Mouse (Mus musculus): ENCODE results near the gene Fam166a.
"Not testable (repeated sequence)": the region's sequence is repeated elsewhere in the genome, so short reads cannot be mapped to it uniquely, and the experiment has no call there.

Fam166a gene

DNA sequence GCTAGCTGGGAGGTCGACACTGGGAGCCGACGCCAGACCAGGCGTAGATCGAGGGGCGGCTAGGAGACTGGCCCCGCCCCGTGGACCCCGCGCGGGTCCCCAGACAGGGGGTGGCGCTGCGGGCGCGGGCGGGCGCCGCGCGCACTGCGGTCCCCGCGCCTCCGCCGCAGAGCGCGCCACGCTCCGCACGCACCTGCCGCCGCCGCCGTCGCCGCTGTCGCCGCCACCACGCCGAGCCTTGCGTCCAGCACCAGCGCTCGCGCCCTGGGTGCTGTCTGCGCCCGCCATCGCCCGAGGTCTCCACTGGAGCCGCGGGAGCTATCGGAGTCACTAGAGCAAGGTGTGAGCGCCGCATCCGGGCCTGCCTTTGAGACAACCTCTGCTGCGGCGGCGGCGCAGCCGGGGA lies 23.6 kb downstream of the Fam166a start, which contains the start of the genes Rnf208 and Cysrt1:
TSS of gene Rnf208 (plus strand) at position 155 of the 406 bp plus-strand sequence.
TSS of gene Cysrt1 (minus strand) at position 352 of the 406 bp plus-strand sequence.
- no peak for DNase-seq (ENCODE audit: low spot score)

DNA sequence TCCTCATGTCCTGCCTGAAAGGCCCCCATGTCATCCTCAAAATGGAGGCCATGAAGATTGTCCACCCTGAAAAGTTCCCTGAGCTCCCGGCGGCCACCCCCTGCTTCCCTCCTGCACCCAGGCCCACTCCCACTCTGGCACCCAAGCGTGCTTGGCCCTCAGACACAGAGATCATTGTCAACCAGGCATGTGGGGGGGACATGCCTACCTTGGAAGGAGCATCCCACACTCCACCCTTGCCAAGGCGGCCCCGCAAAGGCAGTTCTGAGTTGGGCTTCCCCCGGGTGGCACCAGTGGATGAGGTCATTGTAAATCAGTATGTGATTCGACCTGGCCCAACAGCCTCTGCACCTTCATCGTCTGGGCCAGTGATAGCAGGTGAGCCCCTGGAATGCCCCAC lies 24.8 kb downstream of the Fam166a start:
- no peak for DNase-seq (ENCODE audit: low spot score)

DNA sequence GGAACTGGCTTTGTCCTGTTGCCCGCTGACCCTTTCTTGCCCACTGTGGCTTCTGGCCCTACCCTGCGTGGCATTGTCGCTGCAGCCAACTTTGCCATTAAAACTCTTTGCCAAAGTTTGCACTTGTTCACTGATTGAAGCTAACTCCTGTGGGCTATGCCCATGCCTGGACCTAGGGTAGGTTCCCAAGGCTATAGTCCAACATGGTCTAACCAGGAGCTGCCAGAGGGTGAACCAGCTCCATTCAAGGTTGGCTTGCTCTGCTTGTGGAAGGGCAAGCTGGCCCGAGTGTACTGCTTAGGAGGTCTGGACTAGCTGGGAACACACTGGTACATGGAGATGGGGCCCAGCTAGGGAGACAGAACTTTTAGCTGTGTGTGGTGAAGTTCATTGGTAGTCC lies 25.6 kb downstream of the Fam166a start:
- DNase-seq (ENCODE audit: low spot score): no peak

DNA sequence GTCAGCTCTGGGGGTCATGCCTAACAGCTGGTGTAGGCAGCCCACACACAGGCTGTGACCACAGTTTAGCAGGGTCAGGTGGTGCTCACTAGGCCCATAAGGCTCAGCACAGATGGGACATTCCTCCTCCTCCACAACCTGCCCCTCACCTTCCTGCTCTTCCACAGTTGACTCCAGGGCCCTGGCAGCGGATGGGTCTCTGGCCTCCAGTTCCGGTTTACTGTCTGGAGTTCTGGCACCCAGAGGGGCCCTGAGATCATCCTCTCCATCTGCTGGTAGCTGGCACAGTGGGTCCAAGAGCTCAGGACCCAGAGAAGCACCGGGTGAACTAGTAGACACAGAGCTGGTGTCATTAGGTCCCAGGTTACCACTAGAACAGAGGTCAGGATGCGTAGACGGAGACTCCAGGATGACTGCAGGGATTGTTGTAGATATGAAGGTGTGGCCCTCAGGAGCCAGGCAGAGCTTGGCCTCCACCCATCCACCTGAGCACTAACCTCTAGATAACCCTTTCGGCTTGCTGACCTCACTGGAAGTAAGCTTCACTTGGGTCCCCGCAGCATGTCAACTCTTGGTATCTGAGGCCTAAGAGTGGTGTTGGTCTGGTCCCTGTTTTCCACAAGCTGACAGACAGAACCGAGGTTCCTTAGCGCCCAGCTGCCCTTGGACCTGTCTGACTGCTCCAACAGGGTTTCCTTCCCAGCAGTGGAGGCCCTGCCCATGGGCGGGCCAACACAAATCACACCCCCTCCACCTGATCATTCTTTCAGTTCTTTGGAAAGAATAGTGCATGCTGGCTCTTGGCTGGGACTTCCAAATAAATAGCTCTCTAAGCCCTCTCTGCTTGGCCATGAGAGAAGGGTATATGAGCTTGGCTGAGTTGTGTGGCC lies 27.9 kb downstream of the Fam166a start, which contains the start of gene AL732309.1:
TSS of gene AL732309.1 (minus strand) at position 681 of the 890 bp plus-strand sequence.
- DNase-seq (ENCODE audit: low spot score): no peak

DNA sequence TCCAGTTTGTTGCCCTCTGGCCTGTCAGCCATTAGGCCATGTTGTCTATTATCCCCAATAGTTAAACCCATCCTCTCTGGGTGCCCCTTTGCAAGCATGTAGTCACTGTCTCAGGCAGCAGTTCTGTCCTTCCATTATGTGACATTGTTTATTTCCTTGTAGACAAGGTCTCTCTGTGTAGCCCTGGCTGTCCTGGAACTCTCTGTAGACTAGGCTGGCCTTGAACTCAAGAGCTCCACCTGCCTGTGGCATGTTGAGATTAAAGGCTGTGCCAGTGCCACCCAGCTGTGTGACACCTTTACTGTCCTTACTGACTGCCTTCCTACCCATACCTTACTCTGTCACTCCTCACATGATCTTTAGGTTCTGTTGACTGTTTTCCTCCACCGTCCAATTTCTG lies 33.8 kb downstream of the Fam166a start:
- no peak for DNase-seq (ENCODE audit: low spot score)

DNA sequence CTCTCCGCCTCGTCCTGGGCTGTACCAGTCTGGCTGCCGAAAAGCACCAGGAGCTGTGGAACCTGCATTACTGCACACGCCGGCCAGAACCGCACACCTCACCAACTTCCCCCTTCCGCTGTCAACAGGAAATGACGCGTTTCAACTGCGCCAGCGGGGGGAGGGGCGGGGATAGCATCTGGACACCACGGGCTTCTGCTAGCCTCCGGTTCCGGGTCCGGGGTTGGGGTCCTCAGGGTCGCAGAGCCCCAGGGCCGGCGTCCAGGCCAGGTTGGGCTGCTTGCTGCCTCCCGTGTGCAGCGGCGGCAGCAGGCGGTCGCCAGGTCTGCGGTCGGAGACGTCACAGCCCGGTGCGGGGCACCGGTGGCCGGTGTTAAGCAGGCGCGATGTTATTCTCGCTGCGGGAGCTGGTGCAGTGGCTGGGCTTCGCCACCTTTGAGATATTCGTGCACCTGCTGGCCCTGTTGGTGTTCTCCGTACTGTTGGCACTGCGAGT lies 36.8 kb downstream of the Fam166a start, which contains the start of gene Tmem203:
TSS of gene Tmem203 (plus strand) at position 156 of the 496 bp plus-strand sequence.
- DNase-seq (ENCODE audit: low spot score): peak; percentile 76

DNA sequence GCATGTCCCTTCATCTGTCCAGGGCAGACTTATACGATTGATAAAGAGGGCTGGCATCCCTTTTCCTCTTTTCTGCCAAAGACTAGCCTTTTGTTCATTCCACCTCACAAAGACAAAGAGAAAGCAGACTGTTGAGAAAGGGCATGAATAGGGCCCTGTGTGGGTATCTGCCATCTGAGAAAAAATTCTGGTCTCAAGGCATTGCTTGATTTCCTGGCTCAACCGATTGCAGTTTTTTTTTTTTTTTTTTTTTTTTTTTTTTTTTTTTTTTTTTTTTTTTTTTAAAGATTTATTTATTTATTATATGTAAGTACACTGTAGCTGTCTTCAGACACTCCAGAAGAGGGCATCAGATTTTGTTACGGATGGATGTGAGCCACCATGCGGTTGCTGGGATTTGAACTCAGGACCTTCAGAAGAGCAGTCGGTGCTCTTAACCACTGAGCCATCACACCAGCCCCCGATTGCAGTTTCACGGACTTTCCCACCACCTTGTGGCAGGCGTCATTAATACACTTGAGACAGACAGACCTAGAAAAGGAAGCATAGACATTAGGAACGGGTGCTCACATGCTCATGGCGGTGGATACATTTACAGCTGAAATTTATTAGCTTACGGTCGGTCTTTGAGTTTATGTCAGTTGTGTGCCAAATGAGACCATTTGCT lies 38.0 kb downstream of the Fam166a start:
- DNase-seq (ENCODE audit: low spot score): not testable (repeated sequence)

DNA sequence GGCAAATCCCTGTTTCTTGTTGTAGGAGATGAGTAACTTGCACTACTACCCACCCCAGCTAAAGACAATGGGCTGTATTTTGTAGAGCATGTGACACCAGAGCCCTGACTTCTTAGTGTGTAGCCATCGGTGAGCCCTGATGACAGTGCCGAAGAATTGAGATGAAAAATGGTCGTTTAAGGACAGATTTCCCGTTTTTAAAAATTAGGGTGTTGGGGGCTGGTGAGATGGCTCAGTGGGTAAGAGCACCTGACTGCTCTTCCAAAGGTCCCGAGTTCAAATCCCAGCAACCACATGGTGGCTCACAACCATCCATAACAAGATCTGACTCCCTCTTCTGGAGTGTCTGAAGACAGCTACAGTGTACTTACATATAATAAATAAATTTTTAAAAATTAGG lies 38.7 kb downstream of the Fam166a start:
- DNase-seq (ENCODE audit: low spot score): not testable (repeated sequence)

DNA sequence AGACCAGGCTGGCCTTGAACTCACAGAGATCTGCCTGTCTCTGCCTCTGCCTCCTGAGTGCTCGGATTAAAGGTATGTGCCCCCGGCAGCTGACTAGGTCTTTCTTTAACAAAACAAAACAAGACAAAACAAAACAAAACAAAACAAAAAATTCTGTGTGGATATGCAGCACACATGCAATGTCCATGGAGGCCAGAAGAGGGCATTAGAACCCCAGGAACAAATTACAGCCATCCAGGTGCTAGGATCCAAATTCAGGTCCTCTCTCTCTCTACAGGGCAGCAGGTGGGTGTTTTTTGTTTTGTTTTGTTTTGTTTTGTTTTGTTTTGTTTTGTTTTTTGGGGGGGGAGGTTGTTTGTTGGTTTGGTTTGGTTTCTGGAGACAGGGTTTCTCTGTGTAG lies 40.3 kb downstream of the Fam166a start:
- no peak for DNase-seq (ENCODE audit: low spot score)

DNA sequence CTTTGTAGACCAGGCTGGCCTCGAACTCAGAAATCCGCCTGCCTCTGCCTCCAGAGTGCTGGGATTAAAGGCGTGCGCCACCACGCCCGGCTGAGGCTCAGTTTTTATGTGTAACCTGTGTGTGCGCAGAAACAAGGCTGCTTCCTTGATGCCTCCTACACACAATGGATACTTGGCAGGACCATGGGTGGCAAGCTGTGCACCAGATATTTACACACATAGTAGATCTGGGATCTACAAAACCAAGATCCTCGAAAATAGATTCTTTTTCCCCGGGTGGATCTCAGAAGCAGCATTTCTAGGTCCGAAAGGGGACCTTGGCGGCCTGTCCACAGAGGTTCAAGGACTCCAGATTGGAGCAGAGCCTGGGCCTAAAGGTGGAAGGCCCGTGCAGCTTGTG lies 43.3 kb downstream of the Fam166a start:
- DNase-seq (ENCODE audit: low spot score): no peak

DNA sequence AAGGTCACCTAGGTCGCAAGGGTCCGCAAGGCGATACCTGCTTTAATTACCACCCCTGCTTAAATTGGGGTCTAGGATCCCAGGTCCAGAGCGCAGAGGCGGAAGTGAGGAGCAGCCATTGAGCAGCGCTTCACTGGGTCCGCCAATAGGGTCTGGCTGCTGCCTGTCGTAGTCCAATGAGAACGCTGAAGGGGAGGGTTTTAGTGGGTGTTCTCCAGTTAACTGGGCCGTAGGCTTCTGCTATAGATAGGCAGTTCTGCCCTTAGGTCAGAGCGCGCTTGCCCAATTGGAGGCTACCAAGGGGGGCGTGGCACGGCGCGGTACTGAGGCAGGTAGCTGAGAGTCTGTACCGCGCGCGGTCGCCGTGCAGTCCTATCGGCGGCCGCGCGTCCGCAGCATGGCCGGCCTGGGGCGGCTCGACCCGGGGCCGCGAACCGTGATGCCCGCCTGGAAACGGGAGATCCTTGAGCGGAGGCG lies 43.8 kb downstream of the Fam166a start, which contains the start of gene Tprn:
TSS of gene Tprn (plus strand) at position 328 of the 477 bp plus-strand sequence.
- peak; percentile 80 for DNase-seq (ENCODE audit: low spot score)

DNA sequence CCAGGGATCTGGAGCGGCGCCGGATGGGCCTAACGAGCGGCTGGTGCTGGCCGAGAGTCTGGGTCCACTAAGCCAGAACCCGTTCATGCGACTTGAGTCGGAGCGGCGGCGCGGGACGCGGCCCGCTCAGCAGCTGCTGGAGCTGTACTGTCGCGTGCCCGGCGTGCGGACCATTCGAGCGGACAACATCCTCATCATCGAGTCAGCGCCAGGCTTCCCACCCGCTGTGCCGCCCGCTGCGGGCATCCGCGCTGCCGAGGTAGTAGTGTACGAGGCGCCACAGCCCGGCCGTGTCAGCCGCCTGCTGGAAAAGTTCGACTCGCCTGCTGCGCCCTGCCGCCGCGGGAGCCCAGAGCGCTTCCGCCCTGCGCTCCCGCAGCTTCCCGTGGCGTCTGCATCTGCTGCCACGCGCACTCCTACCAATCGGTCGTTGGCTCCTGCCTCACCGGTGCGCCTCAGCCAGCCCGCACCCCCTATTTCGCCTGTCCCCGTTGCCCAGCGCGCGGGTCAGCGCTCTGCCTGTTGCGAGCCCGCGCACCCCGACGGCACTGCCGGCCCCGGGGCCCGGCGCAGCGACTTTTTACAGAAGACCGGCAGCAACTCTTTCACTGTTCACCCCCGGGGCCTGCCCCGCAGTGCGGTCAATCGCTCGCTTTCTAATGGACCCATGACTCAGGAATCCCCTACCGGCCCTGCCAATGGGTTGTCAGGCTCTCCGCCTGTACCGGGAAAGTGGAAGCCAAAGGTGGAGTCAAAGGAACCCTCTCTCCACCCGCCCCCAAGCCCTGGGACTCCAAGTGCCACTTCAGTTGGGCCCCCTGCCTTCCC lies 44.5 kb downstream of the Fam166a start:
- no peak for DNase-seq (ENCODE audit: low spot score)

DNA sequence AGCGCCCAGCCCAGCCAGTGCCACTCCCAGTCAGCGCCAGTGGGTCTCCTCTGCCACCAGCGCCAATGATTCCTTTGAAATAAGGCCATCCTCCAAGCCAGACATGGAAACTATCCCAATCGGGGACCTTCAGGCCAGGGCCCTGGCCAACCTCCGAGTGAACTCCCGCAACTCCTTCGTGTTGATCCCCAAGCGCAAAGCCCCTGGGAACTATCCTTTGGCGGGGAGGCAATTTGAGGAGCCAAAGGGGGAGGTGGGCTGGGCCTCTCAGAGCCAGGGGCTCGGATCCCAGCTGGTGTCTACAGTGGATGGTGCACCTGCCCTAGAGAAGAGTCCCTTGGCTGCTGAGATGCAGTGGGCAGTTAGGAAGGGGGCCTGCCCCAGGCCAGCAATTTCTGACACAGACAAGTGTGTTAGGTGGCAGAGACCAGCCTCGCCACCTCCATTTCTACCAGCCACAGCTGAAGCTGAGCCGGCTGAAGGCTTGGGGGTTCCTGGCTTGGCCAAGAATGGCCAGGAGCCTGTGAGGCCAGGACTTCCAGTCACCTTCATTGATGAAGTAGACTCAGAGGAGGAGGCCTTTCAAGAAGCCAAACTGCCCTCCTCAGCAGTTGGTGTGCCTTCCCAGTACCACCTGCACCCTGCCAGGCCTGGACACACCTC lies 45.2 kb downstream of the Fam166a start:
- DNase-seq (ENCODE audit: low spot score): no peak

DNA sequence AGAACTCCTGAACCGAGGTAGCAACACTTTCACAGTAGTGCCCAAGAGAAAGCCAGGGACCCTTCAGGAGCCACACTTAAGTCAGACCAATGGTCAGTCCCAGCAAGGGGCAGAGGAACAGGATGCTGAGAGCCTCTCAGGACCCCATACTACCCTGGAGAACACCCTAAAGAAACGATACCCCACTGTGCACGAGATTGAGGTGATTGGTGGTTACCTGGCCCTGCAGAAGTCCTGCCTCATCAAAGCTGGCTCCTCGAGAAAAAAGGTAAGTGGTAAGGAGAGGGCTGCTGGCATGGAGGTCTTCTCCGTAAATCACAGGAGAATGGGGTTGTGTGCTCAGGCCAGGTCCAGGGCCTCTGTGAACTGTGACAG lies 45.7 kb downstream of the Fam166a start:
- DNase-seq (ENCODE audit: low spot score): no peak

DNA sequence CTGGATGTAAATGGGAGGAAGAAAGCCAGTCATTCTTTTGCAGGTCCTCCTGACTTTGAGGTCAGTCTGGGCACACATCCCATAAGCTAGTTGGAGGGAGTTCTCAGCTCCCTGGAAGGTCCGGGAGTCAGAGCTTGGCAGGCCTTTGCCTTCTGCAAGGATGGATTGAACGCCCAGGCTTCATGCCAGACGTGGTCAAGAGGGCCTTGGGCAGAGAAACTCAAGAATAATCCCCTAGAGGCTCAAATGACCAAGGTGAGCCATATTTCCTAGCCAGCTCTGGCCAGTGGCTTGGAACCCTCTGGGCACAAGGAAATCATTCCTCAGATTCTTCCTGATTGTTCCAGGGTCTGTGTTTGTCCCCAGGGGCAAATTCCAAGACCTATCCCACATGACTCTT lies 46.3 kb downstream of the Fam166a start:
- DNase-seq (ENCODE audit: low spot score): no peak

DNA sequence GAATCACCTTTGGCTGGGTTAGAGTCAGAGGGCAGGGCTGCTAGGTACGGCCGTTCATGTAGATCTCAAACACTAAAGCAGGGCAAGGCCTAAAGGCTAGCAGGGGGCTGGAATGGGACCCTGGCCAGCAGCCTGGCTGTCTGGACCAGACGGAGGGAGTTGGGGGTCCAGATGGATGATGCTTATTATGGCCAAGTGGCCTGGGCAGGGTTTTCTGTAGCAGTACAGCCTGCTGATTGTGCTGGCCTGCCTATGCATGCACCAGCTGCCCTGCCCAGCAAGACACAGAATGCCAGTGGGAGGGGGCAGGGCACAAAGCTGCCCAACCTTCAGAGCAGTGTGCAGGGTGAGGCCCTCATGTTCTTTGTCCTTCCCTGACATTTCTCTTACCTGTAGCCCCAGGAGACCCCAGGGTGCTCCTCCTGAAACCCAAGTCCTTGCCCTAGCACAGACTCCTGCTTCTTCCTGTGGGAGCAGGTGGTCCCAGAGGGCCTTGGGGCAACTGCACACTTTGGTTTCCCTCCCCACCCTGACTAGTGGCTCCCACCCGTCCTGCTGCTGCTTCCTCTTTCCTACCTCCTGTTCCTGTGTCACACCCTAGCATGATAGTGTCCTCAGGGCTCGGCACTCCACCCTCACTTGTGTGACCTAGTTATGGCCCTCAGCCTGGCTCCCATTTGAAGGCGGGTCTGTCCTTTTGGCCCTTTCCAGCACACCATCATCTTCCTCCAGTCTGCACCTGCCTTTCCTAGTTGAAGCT lies 47.5 kb downstream of the Fam166a start:
- DNase-seq (ENCODE audit: low spot score): no peak

DNA sequence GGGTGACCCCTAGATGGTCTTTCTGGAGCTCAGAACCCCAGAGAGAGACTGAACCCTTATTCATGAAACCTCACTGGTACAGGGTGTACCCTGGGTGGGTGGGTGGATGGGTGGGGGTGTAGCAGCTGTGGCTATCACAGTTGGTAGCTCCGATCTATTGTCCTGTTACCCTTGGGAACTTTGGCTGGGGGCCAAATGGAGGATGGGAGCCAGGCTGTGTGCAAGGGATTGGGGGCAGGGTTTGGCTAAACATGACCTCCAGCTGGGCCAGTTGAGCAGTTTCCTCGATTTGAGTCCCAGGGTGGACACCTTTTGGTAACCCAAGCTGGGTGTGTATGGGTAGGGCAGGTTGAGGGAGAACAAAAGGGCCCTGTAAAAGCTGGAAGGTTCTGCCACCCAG lies 48.2 kb downstream of the Fam166a start:
- DNase-seq (ENCODE audit: low spot score): no peak

DNA sequence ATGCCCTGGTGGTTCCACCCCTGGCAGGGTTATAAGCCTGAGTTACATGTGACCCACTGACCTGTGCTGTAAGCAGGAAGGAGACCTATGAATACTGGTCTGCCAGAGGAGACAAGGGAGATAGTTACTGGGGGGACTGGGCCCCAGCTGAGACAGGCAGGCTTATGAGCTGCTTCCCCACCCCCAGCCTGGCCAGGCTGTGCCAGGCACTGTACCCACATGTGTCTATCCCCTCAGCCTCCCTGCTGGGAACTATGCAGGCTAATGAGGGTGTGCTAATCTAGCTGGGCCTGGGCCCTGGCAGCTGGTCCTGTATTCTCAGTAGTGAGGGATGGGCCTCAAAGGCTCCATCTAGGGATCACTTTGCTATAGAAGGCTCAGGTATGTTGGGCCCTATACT lies 48.7 kb downstream of the Fam166a start:
- DNase-seq (ENCODE audit: low spot score): no peak

DNA sequence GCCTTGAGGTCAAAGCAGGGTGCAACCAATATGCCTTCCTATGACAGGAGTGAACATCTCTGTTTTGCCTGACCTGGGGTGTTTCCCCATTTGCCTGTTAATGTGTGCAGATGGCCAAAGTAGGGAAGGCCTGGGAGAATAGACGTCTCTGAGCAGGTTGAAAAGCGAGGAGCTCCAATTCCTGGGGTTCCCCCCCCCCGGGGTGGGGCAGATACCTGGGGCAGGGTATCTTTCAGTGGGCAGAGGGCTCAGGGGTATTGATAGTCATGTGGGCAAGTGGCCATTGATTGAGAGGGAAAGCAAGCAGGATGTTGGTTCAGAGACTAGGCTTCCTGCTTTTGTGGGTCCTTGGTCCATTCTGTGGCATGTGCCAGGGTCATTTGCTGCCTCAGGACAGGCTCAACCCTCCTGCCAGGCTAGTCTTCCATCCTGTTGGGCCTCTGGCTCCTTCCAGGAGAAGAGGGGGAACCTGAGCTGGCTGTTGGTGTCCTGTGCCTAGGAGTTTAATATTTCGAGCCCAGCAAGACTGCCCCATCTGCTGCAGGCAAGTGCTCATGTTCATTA lies 49.3 kb downstream of the Fam166a start:
- DNase-seq (ENCODE audit: low spot score): no peak
